Mouse (Mus musculus) neural tube, embryonic 12.5 days (tissue): ENCODE measurements around the gene Capns2. TPM values are rescaled to one million over a fixed set of nuclear protein-coding genes. Genes with fewer than 3 reads are reported as not detected.
"Not testable (repeated sequence)": the region's sequence is repeated elsewhere in the genome, so short reads cannot be mapped to it uniquely, and the experiment has no call there.

ENCODE experiments used
- ATAC-seq: fragments of 200-750 bp; cut with Nextera tagmentation; 2 replicates; pipeline ENCODE4 v1.8.0; 2017; ENCODE audit warnings: low read depth, mild to moderate bottlenecking, moderate TSS enrichment, moderate library complexity; ENCODE audit not compliant: low FRiP score
- H3K27ac ChIP-seq: fragments of 300-500 bp; sonication (generic); 2 replicates; pipeline ENCODE4 v1.5.1; 2016
- H3K27me3 ChIP-seq: fragments of 300-500 bp; sonication (generic); replicated peaks from 2 replicates; pipeline ENCODE4 v1.6.1; 2016; ENCODE audit warnings: mild to moderate bottlenecking
- H3K36me3 ChIP-seq: fragments of 300-500 bp; sonication (generic); 2 replicates; pipeline ENCODE4 v1.6.1; 2016; ENCODE audit warnings: mild to moderate bottlenecking
- H3K4me1 ChIP-seq: fragments of 300-500 bp; sonication (generic); 2 replicates; pipeline ENCODE4 v1.6.1; 2016
- H3K4me2 ChIP-seq: fragments of 300-500 bp; sonication (generic); replicated peaks from 2 replicates; pipeline ENCODE4 v1.6.1; 2016; ENCODE audit warnings: mild to moderate bottlenecking
- H3K4me3 ChIP-seq: fragments of 300-500 bp; sonication (generic); 2 replicates; pipeline ENCODE4 v1.5.1; 2016
- H3K9ac ChIP-seq: fragments of 300-500 bp; sonication (generic); 2 replicates; pipeline ENCODE4 v1.6.1; 2016; ENCODE audit warnings: mild to moderate bottlenecking
- H3K9me3 ChIP-seq: fragments of 300-500 bp; sonication (generic); 2 replicates; pipeline ENCODE4 v1.6.1; 2016; ENCODE audit warnings: mild to moderate bottlenecking
- WGBS: fragments of 180-500 bp; shearing (Covaris S2); methylation state at CpG from one replicate; pipeline ENCODE4 v1.1.7; 2016; 5-methylcytosine and 5-hydroxymethylcytosine counted together
- polyA plus RNA-seq: library from polyadenylated mRNA; unstranded; fragments of >200 nt; fragmentation: Nextera tagmentation; extraction: Ambion mirVana; gene quantifications from 2 replicates; pipeline ENCODE4 v1.2.1, GENCODE M21; 2016

Gene Capns2
- polyA plus RNA-seq, 1 experiment from 2014 or later = 0.32 TPM

GRCm38 (mm10) chr8:92883771-92884170 lies 17.4 kb upstream of the Capns2 start:
- no peaks in the 10 kb centered on the region for H3K4me1 ChIP-seq
- ATAC-seq = no peak
- 79% methylated on average over 2 of the region's 2 CpGs for WGBS
- no peak overlapping the region for H3K27ac ChIP-seq
- H3K4me3 ChIP-seq = no peak overlapping the region
- H3K9ac ChIP-seq = no peak overlapping the region
- 0 out of 2 replicates have a peak, but pooled peaks cover 6% of the 10 kb centered on the region for H3K36me3 ChIP-seq
- H3K4me2 ChIP-seq = no peak overlapping the region
- H3K9me3 ChIP-seq = 0 out of 2 replicates have a peak, but pooled peaks cover 4% of the 10 kb centered on the region
- H3K27me3 ChIP-seq = 0 out of 2 replicates have a peak, but pooled peaks cover 4% of the 10 kb centered on the region

GRCm38 (mm10) chr8:92892216-92892615 lies 9.0 kb upstream of the Capns2 start:
- WGBS = 78% methylated on average over 3 of the region's 3 CpGs
- ATAC-seq = not testable (repeated sequence)

DNA sequence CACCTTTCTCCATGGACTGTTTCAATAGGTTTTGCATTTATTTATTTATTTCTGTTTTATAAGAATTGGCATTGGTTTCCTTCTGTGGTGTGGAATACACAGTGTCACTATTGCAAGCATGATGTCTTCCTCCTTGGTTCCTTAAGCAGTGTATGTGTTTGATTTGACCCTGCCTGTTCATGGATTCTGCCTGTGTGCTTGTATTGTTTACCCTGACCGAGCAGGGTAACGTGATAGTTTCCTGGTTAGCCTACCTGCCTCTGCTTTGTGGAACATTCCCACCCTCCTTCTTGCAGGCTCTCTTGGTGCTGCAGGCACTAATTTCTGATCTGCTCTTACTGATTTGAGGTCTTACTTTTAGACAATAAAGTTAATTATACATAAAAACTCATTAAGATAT lies 7.3 kb upstream of the Capns2 start:
- Histone ChIP-seq H3K9me3 (no peaks in the 10 kb centered on the region), H3K4me1 (no peaks in the 10 kb centered on the region), H3K27me3 (no peaks in the 10 kb centered on the region), H3K36me3 (no peaks in the 10 kb centered on the region), H3K4me3 (no peak overlapping the region), H3K4me2 (no peak overlapping the region), H3K27ac (no peak overlapping the region), H3K9ac (no peak overlapping the region)
- 81% methylated on average over 2 of the region's 2 CpGs for WGBS
- no peak for ATAC-seq

More at GRCm38 (mm10) chr8:92892216-92892615, 9.0 kb upstream of the Capns2 start:
- H3K9ac ChIP-seq, H3K27me3 ChIP-seq, H3K4me2 ChIP-seq, H3K4me3 ChIP-seq, H3K9me3 ChIP-seq, H3K36me3 ChIP-seq, H3K27ac ChIP-seq, H3K4me1 ChIP-seq: not testable (repeated sequence)

DNA sequence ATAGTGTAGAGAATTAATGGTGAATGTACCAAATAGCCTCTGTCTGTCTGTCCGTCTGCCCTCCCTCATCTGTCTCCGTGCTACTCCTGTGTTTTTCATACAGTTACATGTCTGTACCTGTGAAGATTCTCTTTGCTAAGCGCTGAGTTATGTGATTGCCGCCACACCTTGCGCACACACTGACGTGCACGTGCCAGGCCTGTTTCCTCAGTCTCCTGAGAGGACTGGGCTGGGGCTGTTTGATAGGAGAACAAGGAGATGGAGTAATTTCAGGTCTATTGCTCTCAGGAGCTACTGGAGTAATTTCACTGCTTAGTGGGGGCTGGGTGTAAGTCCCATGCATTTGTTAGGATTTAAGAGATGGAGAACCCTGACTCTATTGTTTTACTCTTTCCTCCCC lies 6.2 kb upstream of the Capns2 start:
- no peak overlapping the region for H3K4me2 ChIP-seq
- H3K27ac ChIP-seq = no peak overlapping the region
- ATAC-seq = no peak
- no peak overlapping the region for H3K9ac ChIP-seq
- H3K27me3 ChIP-seq = no peaks in the 10 kb centered on the region
- no peaks in the 10 kb centered on the region for H3K9me3 ChIP-seq
- H3K36me3 ChIP-seq = no peaks in the 10 kb centered on the region
- WGBS = 93% methylated on average over 7 of the region's 7 CpGs
- no peaks in the 10 kb centered on the region for H3K4me1 ChIP-seq
- H3K4me3 ChIP-seq = no peak overlapping the region

DNA sequence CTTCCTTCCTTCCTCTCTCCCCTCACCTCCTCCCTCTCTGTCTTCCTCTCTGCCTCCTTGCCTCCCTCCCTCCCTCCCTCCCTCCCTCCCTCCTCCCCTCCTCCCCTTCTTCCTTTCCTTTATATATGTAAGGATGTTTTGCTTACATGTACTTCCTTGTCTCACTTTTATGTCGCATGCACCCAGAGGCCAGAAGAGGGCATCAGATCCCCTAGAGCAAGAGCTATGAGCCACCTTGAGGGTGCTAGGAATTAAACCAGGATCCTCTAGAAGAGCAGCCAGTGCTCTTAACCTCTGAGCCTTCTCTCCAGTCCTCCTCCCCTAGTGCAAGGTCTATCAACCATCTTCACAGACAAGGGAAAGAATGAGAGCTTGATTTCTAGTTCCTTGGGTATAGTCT lies 5.2 kb upstream of the Capns2 start:
- no peak overlapping the region for H3K4me2 ChIP-seq
- H3K9ac ChIP-seq = no peak overlapping the region
- no peaks in the 10 kb centered on the region for H3K4me1 ChIP-seq
- H3K4me3 ChIP-seq = no peak overlapping the region
- H3K27me3 ChIP-seq = no peaks in the 10 kb centered on the region
- H3K9me3 ChIP-seq = no peaks in the 10 kb centered on the region
- no peak overlapping the region for H3K27ac ChIP-seq
- no peaks in the 10 kb centered on the region for H3K36me3 ChIP-seq
- no peak for ATAC-seq
- WGBS = 79% methylated on average over 1 of the region's 1 CpGs

GRCm38 (mm10) chr8:92896611-92897010 lies 4.6 kb upstream of the Capns2 start:
- H3K27ac ChIP-seq = no peak overlapping the region
- H3K4me2 ChIP-seq = no peak overlapping the region
- H3K9ac ChIP-seq = no peak overlapping the region
- no peak overlapping the region for H3K4me3 ChIP-seq
- no peaks in the 10 kb centered on the region for H3K36me3 ChIP-seq
- H3K27me3 ChIP-seq = no peaks in the 10 kb centered on the region
- no peaks in the 10 kb centered on the region for H3K9me3 ChIP-seq
- no peak for ATAC-seq
- 80% methylated on average over 5 of the region's 5 CpGs for whole genome bisulfite sequencing
- H3K4me1 ChIP-seq = no peaks in the 10 kb centered on the region

DNA sequence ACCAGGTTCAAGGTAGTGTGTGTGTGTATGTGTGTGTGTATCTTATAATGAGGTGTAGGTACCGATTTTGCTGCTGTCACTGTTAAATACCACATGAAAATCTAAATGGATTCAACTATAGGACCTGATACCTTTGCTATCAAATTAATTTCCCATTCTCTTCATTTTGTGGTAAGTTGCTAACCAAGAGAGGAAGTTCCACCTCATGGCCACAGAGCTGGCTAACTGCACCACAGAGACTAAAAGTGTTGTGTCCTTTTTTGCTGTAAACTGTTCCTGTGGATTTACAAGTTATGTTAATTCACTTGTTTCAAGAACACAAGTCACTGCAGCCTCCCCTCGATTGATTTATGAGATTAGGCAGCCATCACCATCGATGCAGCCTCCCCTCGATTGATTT lies 3.4 kb upstream of the Capns2 start:
- no peak overlapping the region for H3K9ac ChIP-seq
- H3K27me3 ChIP-seq = no peaks in the 10 kb centered on the region
- ATAC-seq = no peak
- H3K27ac ChIP-seq = no peak overlapping the region
- WGBS = 76% methylated on average over 4 of the region's 4 CpGs
- no peak overlapping the region for H3K4me2 ChIP-seq
- H3K4me1 ChIP-seq = no peaks in the 10 kb centered on the region
- no peaks in the 10 kb centered on the region for H3K36me3 ChIP-seq
- no peaks in the 10 kb centered on the region for H3K9me3 ChIP-seq
- no peak overlapping the region for H3K4me3 ChIP-seq

GRCm38 (mm10) chr8:92899590-92899989 lies 1.6 kb upstream of the Capns2 start:
- Histone ChIP-seq H3K4me2 (no peak overlapping the region), H3K4me3 (no peak overlapping the region), H3K27ac (no peak overlapping the region), H3K9ac (no peak overlapping the region), H3K36me3 (no peaks in the 10 kb centered on the region), H3K9me3 (no peaks in the 10 kb centered on the region), H3K27me3 (no peaks in the 10 kb centered on the region), H3K4me1 (no peaks in the 10 kb centered on the region)
- ATAC-seq = no peak
- 80% methylated on average over 9 of the region's 9 CpGs for WGBS

- H3K27ac ChIP-seq = no peak overlapping the region
- no peaks in the 10 kb centered on the region for H3K4me1 ChIP-seq
- WGBS = 90% methylated on average over 2 of the region's 2 CpGs
- H3K36me3 ChIP-seq = no peaks in the 10 kb centered on the region
- ATAC-seq = no peak
- no peak overlapping the region for H3K4me2 ChIP-seq
- H3K27me3 ChIP-seq = no peaks in the 10 kb centered on the region
- no peak overlapping the region for H3K9ac ChIP-seq
- no peak overlapping the region for H3K4me3 ChIP-seq
- no peaks in the 10 kb centered on the region for H3K9me3 ChIP-seq
These were observed 1.8 kb downstream of the Capns2 start for GRCm38 (mm10) chr8:92902981-92903380.

- Histone ChIP-seq H3K4me2 (no peak overlapping the region), H3K9ac (no peak overlapping the region), H3K36me3 (no peaks in the 10 kb centered on the region), H3K4me1 (no peaks in the 10 kb centered on the region), H3K27me3 (no peaks in the 10 kb centered on the region), H3K27ac (no peak overlapping the region), H3K9me3 (no peaks in the 10 kb centered on the region), H3K4me3 (no peak overlapping the region)
- no peak for ATAC-seq
- whole genome bisulfite sequencing = 91% methylated on average over 11 of the region's 11 CpGs
These were observed 2.4 kb downstream of the Capns2 start for GRCm38 (mm10) chr8:92903488-92904135.

DNA sequence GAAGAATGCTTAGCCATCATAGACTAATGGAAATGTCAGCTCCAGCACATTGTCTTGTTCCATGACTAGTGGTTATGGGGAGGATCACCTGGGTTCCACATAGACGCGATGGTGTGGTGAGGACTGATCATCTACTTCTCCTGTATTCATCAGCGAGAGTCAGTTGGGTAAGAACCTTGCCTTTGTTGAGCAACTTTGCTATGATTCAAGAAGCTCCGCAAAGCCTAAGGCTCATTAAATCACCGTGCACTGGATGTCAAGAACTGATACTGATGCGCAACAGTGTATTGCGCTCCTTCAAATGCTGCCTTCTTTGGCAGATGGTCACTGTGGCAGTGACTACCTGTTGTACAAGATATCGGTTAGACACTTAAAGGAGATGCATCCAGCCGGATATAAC lies 5.3 kb downstream of the Capns2 start:
- Histone ChIP-seq H3K27me3 (no peaks in the 10 kb centered on the region), H3K27ac (no peak overlapping the region), H3K4me2 (no peak overlapping the region), H3K9ac (no peak overlapping the region), H3K4me1 (no peaks in the 10 kb centered on the region), H3K4me3 (no peak overlapping the region), H3K36me3 (no peaks in the 10 kb centered on the region), H3K9me3 (no peaks in the 10 kb centered on the region)
- ATAC-seq = no peak
- WGBS = 95% methylated on average over 9 of the region's 9 CpGs

DNA sequence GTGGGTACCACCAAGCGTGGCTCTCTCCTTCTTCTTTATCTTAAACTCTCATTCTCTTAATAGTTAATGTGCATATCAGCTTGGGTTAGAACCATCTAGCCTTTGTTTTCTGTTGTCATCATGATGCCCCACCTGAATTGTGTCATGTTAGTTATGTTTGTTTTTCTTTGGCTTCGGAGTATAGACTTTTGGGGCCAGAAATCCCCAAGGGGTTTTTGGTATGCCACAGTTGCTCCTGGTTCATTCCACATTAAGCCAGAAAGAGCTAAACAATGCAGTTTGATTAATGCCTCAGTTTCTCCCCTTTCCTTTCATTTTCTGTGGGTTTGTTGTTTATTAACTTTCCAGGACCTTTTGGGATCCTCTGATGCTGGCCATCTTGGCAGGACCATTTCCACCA lies 7.2 kb downstream of the Capns2 start:
- ATAC-seq = no peak

DNA sequence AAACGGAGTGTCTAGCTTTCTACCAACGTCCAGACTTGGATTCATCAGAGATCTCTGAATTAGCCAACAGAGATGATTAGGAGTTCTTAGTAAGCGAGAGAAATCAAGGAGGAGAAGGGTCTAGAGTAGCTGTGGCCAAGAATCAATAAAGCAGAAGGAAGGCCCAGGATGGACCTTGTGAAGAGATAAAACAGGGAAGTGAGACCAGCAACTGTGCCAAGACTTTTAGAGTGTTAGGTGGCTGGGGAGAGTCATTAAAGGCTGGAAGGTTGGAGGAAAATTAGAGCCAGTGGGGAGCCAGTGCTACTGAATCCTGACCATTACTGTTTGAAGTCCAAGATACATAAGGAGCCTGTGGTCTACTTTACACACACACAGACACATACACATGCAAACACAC lies 10.3 kb downstream of the Capns2 start:
- Histone ChIP-seq H3K27ac (no peak overlapping the region), H3K4me1 (no peaks in the 10 kb centered on the region)

More for the DNA sequence above, 7.2 kb downstream of the Capns2 start:
- Histone ChIP-seq H3K4me2 (no peak overlapping the region), H3K27me3 (no peaks in the 10 kb centered on the region), H3K36me3 (no peaks in the 10 kb centered on the region), H3K4me1 (no peaks in the 10 kb centered on the region), H3K27ac (no peak overlapping the region), H3K9me3 (no peaks in the 10 kb centered on the region), H3K9ac (no peak overlapping the region), H3K4me3 (no peak overlapping the region)
- WGBS = 90% methylated on average over 2 of the region's 2 CpGs

More for the DNA sequence above, 10.3 kb downstream of the Capns2 start:
- no peak overlapping the region for H3K4me2 ChIP-seq
- no peaks in the 10 kb centered on the region for H3K9me3 ChIP-seq
- 82% methylated on average over 3 of the region's 3 CpGs for WGBS
- no peak for ATAC-seq
- H3K36me3 ChIP-seq = no peaks in the 10 kb centered on the region
- no peak overlapping the region for H3K4me3 ChIP-seq
- no peak overlapping the region for H3K9ac ChIP-seq
- no peaks in the 10 kb centered on the region for H3K27me3 ChIP-seq
